Mouse (Mus musculus): ENCODE measurements around the gene Dedd2. TPM values are rescaled to one million over a fixed set of nuclear protein-coding genes. Genes with fewer than 3 reads are reported as not detected.

Gene Dedd2
- polyA plus RNA-seq, 1 experiment from 2014 or later = 18.2 TPM

DNA sequence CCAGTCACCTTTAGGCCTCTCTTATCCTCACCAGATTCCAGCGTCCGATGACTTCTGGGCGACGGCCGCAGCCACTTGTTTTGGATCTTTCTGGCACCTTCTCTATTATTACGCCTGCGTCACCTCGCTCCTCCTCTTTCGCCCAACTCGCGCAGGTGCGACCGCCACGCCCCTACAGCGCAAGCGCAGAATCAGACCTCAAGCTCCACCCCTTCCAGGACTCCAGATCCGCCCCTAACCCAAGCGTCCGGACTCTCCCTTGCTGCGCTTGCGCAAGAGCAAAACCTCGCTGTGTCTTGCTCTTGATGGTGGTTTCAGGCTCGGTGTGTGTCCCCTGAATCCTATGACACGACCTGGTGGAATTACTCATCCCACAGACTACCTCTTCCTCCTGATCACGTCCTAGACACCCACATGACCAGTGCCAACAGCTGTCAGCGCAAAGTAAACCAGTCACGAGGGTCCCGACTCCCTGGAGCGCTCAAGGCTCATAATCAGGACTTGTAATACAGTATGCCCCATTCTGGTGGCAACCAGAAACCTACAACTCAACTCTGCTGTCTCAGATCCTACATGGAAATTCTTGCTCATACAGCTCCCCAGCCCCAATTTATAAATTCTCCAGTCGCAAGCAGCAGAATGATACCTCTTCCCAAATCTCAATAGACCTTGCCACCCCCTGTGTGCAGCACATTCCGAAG, 509 bp downstream of the Dedd2 start:
- Histone ChIP-seq H3K4me3 (ENCODE audit: low read depth, low read length) (peak overlapping the region; percentile 67), H3K9me3 (ENCODE audit: low read length) (no peaks in the 10 kb centered on the region), H3K4me1 (ENCODE audit: insufficient read depth, low read depth, low read length) (peaks cover 10% of the 10 kb centered on the region), H3K36me3 (ENCODE audit: insufficient read depth, low read length) (peaks cover 5% of the 10 kb centered on the region; the same call in 1 of the 2 replicates), H3K9ac (replicated peaks; ENCODE audit: low read depth) (peak overlapping the region; percentile 68), H3K27ac (ENCODE audit: low read length) (peak overlapping the region; percentile 86), H3K4me2 (replicated peaks; ENCODE audit: low read depth, low read length) (peak overlapping the region; percentile 85), H3K27me3 (replicated peaks; ENCODE audit: insufficient read depth, low read length) (no peaks in the 10 kb centered on the region)
- ATAC-seq = peak; percentile 77
- peak; percentile 98 for DNase-seq (ENCODE audit: low spot score)
- TF ChIP-seq CTCF (IDR thresholded peaks at IDR 0.05) (no peak), EP300 (IDR thresholded peaks at IDR 0.05) (no peak)
- 2% methylated on average over 31 of the region's 31 CpGs for WGBS

DNA sequence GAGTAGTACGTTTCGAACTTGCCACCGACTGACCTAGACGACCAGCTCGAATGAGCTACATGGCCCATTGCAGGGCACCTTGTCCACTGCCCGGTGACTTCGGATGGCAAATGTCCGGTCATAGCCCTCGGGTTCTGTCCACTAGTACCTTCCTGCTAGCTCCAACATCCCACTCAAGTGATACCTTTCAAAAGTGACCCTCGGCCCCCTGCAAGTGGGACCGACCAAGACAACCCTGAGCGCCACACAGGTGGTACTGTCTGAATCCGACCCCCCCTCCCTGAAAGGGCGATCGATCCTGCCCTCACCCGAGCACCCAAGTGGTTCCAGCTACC, 1.0 kb downstream of the Dedd2 start:
- no peak for TF ChIP-seq CTCF (IDR thresholded peaks at IDR 0.05)
- TF ChIP-seq EP300 (IDR thresholded peaks at IDR 0.05) = no peak
- no peaks in the 10 kb centered on the region for H3K9me3 ChIP-seq (ENCODE audit: low read length)
- H3K4me2 ChIP-seq (replicated peaks; ENCODE audit: low read depth, low read length) = peak overlapping the region; percentile 85
- no peak for ATAC-seq
- WGBS = 0% methylated on average over 16 of the region's 16 CpGs
- peaks cover 10% of the 10 kb centered on the region for H3K4me1 ChIP-seq (ENCODE audit: insufficient read depth, low read depth, low read length)
- H3K9ac ChIP-seq (replicated peaks; ENCODE audit: low read depth) = peak overlapping the region; percentile 68
- peak overlapping the region; percentile 86 for H3K27ac ChIP-seq (ENCODE audit: low read length)
- no peak for DNase-seq (ENCODE audit: low spot score)
- H3K4me3 ChIP-seq (ENCODE audit: low read depth, low read length) = peak overlapping the region; percentile 67
- H3K27me3 ChIP-seq (replicated peaks; ENCODE audit: insufficient read depth, low read length) = no peaks in the 10 kb centered on the region
- H3K36me3 ChIP-seq (ENCODE audit: insufficient read depth, low read length) = 0 out of 2 replicates have a peak, but pooled peaks cover 1% of the 10 kb centered on the region

DNA sequence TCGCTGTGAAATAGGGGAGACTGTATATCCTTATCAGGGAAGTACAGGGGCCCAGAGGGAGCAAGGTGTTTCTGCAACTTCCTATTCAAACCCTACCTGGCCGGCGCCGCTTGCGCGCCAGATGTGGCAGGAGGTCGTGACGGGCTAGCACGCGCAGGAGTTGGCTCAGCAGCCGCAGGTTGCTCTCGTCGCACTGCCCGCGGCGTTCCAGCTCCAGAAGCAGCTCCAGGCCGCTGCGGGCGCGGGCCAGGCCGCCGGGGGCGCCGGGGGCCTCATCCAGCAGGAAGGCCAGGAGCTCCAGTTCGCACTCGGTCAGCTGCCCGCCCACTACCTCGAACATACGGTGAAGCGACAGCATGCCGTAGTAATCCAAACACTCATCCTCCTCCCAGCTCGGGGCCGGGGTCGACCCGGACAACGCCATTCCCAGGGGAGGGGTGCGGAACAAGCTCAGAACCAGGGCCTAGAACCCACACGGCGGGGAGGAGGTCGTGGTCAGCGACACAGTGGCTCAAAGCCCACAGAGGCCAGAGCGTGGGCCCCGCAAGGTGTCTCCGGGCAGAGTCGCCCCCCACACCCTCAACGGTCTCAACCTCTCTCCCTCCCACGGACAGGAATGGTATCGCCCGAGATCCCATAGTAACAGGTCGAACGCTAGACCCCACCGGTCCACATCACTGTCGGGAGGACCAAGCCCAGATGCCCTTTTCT, 1.6 kb downstream of the Dedd2 start:
- Histone ChIP-seq H3K4me1 (ENCODE audit: insufficient read depth, low read depth, low read length) (peaks cover 10% of the 10 kb centered on the region), H3K27me3 (replicated peaks; ENCODE audit: insufficient read depth, low read length) (no peaks in the 10 kb centered on the region), H3K27ac (ENCODE audit: low read length) (peak overlapping the region; percentile 86), H3K4me2 (replicated peaks; ENCODE audit: low read depth, low read length) (peak overlapping the region; percentile 85), H3K9ac (replicated peaks; ENCODE audit: low read depth) (peak overlapping the region; percentile 68), H3K9me3 (ENCODE audit: low read length) (no peaks in the 10 kb centered on the region), H3K4me3 (ENCODE audit: low read depth, low read length) (peak overlapping the region; percentile 67), H3K36me3 (ENCODE audit: insufficient read depth, low read length) (no peaks in the 10 kb centered on the region)
- DNase-seq (ENCODE audit: low spot score) = peak; percentile 41
- TF ChIP-seq EP300 (IDR thresholded peaks at IDR 0.05) (no peak), CTCF (IDR thresholded peaks at IDR 0.05) (peak; percentile 21)
- 1% methylated on average over 53 of the region's 53 CpGs for WGBS
- ATAC-seq = 0 out of 2 replicates have a peak, but pooled peaks have one; percentile 6

- Histone ChIP-seq H3K27ac (ENCODE audit: low read length) (0 out of 2 replicates have a peak overlapping the region, but pooled peaks have one; percentile 86), H3K36me3 (ENCODE audit: insufficient read depth, low read length) (no peaks in the 10 kb centered on the region), H3K27me3 (replicated peaks; ENCODE audit: insufficient read depth, low read length) (no peaks in the 10 kb centered on the region), H3K4me3 (ENCODE audit: low read depth, low read length) (peak overlapping the region; percentile 67), H3K9me3 (ENCODE audit: low read length) (no peaks in the 10 kb centered on the region), H3K4me1 (ENCODE audit: insufficient read depth, low read depth, low read length) (peaks cover 10% of the 10 kb centered on the region), H3K4me2 (replicated peaks; ENCODE audit: low read depth, low read length) (peak overlapping the region; percentile 85), H3K9ac (replicated peaks; ENCODE audit: low read depth) (no peak overlapping the region)
- ATAC-seq (no peak), DNase-seq (ENCODE audit: low spot score) (peak; percentile 63)
- 42% methylated on average over 12 of the region's 12 CpGs for WGBS
- TF ChIP-seq CTCF (IDR thresholded peaks at IDR 0.05) (no peak), EP300 (IDR thresholded peaks at IDR 0.05) (no peak)
These were observed 2.6 kb downstream of the Dedd2 start for GRCm38 (mm10) chr7:25217653-25218395.

DNA sequence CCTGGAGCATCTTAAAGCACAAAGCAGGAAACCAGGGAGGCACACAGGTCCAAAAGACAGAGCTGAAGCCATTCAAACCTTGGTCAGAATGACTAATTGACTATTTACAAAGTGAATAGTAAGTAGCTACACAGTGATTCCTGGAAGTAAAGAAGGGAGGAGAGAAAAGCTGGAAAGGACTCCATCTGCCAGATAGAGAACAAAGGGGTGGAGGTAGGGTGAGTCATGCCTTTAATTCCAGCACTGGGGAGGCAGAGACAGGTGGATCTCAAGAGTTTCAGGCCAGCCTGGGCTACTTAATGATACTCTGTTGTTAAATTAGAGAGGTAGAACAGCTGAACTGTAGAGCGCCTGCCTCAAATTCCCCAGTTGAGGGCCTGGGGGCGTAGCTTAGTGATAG, 6.2 kb downstream of the Dedd2 start:
- no peak for DNase-seq (ENCODE audit: low spot score)
- Histone ChIP-seq H3K9ac (replicated peaks; ENCODE audit: low read depth) (no peak overlapping the region), H3K9me3 (ENCODE audit: low read length) (no peaks in the 10 kb centered on the region), H3K27me3 (replicated peaks; ENCODE audit: insufficient read depth, low read length) (no peaks in the 10 kb centered on the region), H3K4me3 (ENCODE audit: low read depth, low read length) (no peak overlapping the region), H3K4me1 (ENCODE audit: insufficient read depth, low read depth, low read length) (no peaks in the 10 kb centered on the region; the same call in 1 of the 2 replicates), H3K36me3 (ENCODE audit: insufficient read depth, low read length) (peaks cover 6% of the 10 kb centered on the region; the same call in 1 of the 2 replicates), H3K27ac (ENCODE audit: low read length) (no peak overlapping the region), H3K4me2 (replicated peaks; ENCODE audit: low read depth, low read length) (no peak overlapping the region)
- ATAC-seq = no peak
- TF ChIP-seq EP300 (IDR thresholded peaks at IDR 0.05) = no peak
- no peak for TF ChIP-seq CTCF (IDR thresholded peaks at IDR 0.05)
- WGBS = 93% methylated on average over 2 of the region's 2 CpGs

GRCm38 (mm10) chr7:25213099-25213498, 7.3 kb downstream of the Dedd2 start:
- WGBS = 45% methylated on average over 3 of the region's 3 CpGs

More at GRCm38 (mm10) chr7:25213099-25213498, 7.3 kb downstream of the Dedd2 start:
- ATAC-seq = no peak
- no peak overlapping the region for H3K27ac ChIP-seq (ENCODE audit: low read length)
- peaks cover 6% of the 10 kb centered on the region; the same call in 1 of the 2 replicates for H3K36me3 ChIP-seq (ENCODE audit: insufficient read depth, low read length)
- no peak overlapping the region for H3K4me3 ChIP-seq (ENCODE audit: low read depth, low read length)
- no peak overlapping the region for H3K4me2 ChIP-seq (replicated peaks; ENCODE audit: low read depth, low read length)
- no peak overlapping the region for H3K9ac ChIP-seq (replicated peaks; ENCODE audit: low read depth)
- no peak for DNase-seq (ENCODE audit: low spot score)
- H3K27me3 ChIP-seq (replicated peaks; ENCODE audit: insufficient read depth, low read length) = no peaks in the 10 kb centered on the region
- H3K4me1 ChIP-seq (ENCODE audit: insufficient read depth, low read depth, low read length) = no peaks in the 10 kb centered on the region
- no peaks in the 10 kb centered on the region for H3K9me3 ChIP-seq (ENCODE audit: low read length)
- TF ChIP-seq CTCF (IDR thresholded peaks at IDR 0.05) (no peak), EP300 (IDR thresholded peaks at IDR 0.05) (no peak)
